Mouse (Mus musculus) gastrocnemius, adult 8-10 months (tissue): ENCODE results near the gene Susd6. TPM values are rescaled to one million over a fixed set of nuclear protein-coding genes. Genes with fewer than 3 reads are reported as not detected.

Experiments
- DNase-seq, 2 experiments: peaks; one replicate each; pipeline ENCODE4 v3.0.0; 2022; ENCODE audit warnings: low spot score in 2 of 2
- total RNA-seq, 4 experiments: library from RNA; stranded (reverse); gene quantifications; 2 replicates each; pipeline ENCODE4 v1.2.4; 2022

Susd6 gene
- total RNA-seq, 4 experiments from 2014 or later, result 39.3 to 51.9 (median 44.3) TPM

DNA sequence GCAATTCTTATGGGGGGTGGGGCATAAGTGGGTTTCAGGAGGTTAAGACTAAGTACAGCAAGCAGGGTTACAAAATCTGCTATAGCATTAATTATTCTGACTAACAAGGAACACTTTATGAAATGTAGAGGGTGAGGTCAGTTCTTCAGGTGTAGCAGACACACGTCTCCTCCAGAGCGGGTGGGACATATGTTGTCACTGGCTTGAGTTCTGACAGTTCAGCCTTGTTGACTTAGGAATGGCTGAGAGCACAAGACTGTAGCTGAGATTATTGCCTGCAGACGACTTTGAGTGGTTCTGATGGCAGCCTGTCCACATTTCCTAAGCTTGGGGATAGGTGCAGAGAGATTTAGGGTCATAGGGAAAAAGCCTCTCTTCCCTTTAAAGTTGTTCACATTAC is 47.3 kb downstream of the Susd6 start:
- DNase-seq, result no peak

DNA sequence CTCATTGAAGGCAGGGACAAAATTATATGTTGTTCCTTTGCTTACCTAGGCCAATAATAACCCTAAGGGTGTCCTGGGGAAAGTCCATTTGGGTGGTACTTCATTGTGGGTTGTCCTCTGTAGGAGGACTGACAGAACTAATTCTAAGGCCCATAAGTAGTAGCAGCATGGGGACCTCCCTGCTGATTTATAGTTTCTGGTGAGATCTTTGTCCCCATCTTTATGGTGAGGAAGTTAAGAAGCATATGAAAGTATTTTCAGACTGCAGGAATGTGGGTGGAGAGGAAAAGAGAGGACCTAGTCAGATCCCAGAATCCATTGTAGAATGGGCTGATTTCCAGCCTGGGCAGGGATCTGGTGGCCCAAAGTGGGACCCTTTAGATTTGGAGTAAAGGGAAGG is 48.0 kb downstream of the Susd6 start:
- no peak for DNase-seq

GRCm38 (mm10) chr12:80838787-80839186 is 48.5 kb downstream of the Susd6 start:
- DNase-seq, result no peak

GRCm38 (mm10) chr12:80839631-80840030 is 49.3 kb downstream of the Susd6 start:
- no peak for DNase-seq

- no peak for DNase-seq
Observed at GRCm38 (mm10) chr12:80841618-80842017, 51.3 kb downstream of the Susd6 start.

- DNase-seq, result no peak
Observed at GRCm38 (mm10) chr12:80842609-80843008, 52.3 kb downstream of the Susd6 start.

GRCm38 (mm10) chr12:80843236-80843635 is 52.9 kb downstream of the Susd6 start:
- no peak for DNase-seq

- DNase-seq, result no peak
Observed at GRCm38 (mm10) chr12:80843651-80844444, 53.5 kb downstream of the Susd6 start.

DNA sequence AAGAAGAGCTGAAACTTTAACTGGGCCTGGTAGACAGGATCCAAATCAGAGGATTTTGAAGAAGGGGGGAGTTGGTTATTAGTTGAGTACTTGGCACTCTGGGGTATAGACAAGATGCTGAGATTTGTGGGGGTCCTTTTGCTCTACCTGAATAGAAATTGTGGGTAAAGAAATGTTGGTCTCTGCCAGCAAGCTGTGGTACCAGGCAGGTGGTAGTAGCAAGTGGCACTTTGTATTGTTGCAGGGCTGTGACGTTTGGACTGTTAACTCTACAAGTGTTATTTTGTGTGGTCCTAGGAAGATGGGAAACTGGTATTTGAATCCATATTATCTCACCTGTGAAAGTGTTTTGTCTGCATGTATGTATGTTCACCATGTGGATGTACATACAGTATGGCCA is 55.6 kb downstream of the Susd6 start:
- DNase-seq, result no peak

DNA sequence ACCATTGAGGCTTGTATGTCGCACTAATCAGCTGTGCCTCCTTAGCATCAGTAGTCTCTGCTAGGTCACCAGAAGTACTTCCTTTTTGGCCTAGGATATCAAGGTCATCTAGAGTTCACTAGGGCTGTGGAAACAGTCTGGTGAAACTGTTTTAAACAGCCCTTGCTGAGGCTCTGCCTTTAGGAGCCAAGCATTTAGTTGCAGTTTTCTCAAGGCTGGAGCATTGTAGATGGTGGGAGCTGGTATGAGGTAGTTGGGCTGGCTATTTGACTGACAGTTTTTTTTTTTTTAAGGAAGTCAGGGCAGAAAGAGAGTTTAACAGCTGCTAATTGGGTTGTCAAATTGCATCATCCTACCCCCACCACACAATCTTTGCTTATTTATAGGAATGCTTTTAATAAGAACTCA is 56.6 kb downstream of the Susd6 start:
- no peak for DNase-seq

DNA sequence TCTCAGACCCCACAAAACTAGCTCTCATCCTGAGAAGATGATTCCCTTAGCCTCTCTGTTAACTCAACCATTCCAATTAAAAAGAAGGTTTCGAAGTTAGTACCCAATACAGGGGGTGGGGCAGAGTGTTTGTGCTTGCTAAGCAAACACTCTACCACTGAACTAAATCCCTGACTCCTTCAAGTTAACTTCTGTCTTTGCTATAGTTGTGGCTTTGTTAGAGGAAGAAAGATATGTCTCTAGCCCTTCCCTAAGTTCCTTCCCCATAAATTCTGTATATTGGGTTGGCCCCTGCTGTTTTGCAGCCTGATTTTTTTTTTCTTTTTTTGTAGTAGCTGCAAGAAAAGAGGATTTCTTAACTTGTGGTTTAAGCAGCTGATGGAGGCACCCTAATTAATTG is 61.7 kb downstream of the Susd6 start:
- DNase-seq, result no peak

GRCm38 (mm10) chr12:80853737-80854136 is 63.4 kb downstream of the Susd6 start:
- no peak for DNase-seq

DNA sequence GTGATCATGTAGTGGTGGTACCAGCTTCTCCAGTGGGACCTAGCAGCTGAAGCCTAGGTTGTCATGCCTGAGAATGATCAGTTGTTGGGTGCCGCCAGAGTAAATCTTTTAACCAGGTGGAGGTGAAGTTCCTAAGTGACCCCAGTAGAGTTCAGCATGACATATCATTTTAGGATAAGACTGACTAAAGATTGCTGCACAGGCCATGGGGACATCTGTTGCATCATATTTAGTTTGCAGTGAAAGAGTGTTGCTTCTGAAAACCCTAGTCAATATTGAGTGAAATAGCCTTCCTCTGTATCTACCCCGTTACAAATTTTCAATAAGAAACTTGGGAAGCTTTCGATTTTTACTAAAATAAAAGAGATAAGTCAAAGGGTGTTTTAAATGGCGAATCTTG is 64.4 kb downstream of the Susd6 start:
- DNase-seq, result no peak

GRCm38 (mm10) chr12:80855100-80855499 is 64.8 kb downstream of the Susd6 start:
- no peak for DNase-seq

DNA sequence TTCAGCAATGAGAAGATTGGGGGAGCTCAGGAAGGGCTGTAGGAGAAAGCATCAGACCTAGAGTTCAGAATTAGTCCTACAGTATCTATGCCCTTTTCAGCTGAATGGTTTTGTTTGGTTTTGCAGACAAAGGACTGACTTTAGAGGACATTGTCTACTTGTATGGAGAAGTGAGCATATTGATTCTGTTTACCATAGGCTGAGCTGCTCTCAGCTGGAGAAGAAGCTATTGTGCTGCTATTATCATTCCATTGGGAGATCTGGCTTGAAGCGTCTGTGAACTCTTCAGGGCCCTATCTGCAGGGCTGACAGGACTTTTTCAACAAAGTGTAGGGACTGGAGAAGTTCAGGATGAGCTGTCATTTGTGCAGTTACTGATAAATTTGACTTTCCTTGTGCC is 65.3 kb downstream of the Susd6 start:
- DNase-seq, result no peak

GRCm38 (mm10) chr12:80857636-80858293 is 67.5 kb downstream of the Susd6 start:
- DNase-seq, result no peak

DNA sequence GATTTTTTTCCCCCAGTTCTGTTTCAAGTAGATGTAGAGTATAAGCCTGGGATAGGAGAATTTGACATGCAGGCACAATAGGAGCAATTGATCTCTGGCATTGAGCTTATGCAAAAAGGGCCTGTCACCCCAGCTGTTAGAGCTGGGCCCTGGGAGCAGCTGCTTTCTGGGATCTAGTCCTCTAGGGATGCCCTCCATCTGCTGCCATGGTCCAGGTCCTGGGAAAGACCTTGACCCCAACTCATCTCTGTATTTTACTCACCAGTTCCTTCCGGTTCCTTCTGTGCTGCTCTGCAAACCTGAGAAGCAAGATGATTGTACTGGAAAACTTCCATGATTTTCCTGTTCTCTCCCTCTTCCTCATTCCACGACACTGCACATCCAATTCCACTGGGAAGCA is 68.0 kb downstream of the Susd6 start:
- no peak for DNase-seq

- no peak for DNase-seq
Observed at GRCm38 (mm10) chr12:80861916-80862315, 71.6 kb downstream of the Susd6 start.

DNA sequence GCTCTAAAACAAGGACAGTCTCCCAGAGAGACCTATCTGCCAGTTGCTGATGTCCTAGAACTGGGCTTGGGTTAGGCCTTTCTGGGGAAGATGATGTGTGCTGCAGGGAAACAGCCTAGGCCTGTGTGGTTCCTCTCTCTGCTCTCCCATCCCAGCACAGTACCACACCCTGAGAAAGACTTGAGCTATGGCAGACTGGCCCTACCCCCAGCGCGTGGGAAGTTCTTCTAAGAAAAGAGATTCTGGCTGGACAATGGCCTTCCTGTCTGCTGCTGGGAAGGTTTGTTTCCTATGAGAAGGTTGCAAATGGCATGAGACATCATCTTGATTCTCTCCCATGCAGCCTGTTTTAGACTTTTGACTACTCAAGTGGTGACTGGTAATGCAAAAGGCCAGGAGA is 73.1 kb downstream of the Susd6 start:
- DNase-seq, result no peak

DNA sequence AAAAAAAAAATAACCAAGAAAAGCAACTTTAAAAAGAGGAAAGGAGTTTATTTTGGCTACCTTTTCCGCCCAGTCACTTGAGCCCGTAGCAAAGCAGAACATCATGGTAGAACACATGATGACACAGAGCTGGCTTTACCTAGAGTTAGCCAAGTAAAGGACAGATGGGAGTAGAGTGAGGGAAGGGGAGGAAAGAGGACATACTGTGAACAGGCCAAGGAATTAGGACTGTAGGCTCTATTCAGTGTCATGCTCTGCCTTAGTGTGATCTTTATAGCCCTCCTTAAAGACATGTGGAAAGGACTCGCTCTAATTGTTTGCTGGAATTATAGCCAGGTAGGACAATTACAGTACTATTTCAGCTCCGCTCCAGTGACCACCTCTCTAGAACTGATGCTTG is 74.9 kb downstream of the Susd6 start:
- DNase-seq, result no peak

GRCm38 (mm10) chr12:80866023-80866422 is 75.7 kb downstream of the Susd6 start:
- no peak for DNase-seq

DNA sequence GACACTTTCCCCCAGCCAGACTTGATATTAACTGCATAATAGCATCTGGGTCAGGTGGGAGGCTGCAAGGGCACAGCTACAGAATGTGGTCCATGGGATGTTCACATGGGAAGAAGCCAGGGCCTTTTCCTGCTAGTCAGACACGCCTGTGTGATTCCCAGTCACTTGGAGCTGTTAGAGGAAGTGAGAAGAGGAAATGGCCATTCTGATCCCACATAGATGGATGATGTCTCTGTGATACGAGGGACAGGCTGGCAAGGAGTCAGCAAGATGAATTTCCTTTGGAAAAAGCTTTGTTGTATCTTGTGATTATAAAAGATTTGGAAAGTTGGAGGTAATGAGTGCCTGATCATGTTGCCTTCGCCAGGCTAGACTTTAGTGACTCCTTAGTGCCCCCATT is 76.8 kb downstream of the Susd6 start:
- no peak for DNase-seq

DNA sequence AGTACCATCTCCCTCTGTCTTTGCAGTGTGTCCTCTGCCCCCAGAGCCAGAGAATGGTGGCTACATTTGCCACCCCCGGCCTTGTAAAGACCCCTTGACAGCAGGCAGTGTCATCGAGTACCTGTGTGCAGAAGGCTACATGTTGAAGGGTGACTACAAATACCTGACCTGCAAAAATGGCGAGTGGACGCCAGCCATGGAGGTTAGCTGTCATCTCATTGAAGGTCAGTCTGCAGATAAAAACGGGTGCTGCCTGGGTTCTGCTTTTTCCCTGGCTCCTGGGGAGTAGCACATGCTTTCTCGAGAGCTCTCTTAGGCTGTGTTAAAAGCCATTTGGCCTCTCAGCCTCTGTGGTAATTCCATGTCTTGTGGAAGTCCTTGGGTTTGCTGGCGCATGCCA is 78.1 kb downstream of the Susd6 start:
- no peak for DNase-seq
